Mouse (Mus musculus) C2C12 (cell line): Measurements from ENCODE around the gene Tbck.

Experiments used
- CEBPB ChIP-seq: IDR thresholded peaks from one replicate; pipeline ENCODE4 v1.6.1; 2011; ENCODE audit warnings: low read depth, mild to moderate bottlenecking, control low read depth, moderate library complexity
- CTCF ChIP-seq: IDR thresholded peaks from one replicate; pipeline ENCODE4 v1.5.1; 2011; ENCODE audit not compliant: control insufficient read depth, insufficient read depth, insufficient read length
- USF1 ChIP-seq: IDR thresholded peaks from one replicate; pipeline ENCODE4 v1.6.1; 2011; ENCODE audit warnings: low read depth, mild to moderate bottlenecking, control low read depth, moderate library complexity

DNA sequence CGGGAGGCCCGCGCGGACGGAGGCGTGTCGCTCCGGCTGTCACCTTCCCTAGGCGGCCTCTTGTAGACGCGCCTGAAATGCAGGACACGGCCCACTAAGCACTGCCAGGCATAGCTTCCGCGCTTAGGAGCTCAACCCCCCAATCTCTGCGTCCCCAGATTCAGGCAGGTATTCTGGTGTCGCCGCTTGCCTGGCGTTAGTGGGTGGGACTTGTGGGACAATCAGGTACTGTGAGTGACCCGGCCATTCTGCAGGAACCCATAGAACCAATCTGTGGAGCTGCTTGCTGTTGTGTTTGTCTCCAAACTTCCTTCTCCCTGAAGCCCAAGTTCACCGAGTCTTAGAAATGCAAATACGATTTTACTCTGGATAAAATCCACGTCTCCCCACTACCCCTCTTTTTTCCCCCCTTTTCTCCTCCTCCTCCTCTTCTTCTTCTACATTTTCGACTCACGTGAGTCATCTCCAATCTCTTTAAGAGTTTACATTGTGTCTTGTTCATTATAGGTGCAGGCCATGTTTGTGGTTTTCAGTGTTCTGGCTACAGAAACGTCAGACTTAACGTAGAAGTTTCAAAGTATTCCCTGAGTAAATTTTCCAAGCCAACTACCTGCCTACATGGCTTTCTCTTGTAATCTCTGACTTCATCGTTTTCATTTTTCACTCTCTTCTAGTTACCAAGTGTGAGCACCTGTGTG lies 436 bp downstream of the Tbck start, which contains the start of gene Aimp1:
- TF ChIP-seq CTCF (no peak), USF1 (no peak), CEBPB (no peak)
